Mouse (Mus musculus) CH12.LX (cell line): ENCODE measurements around the gene Cmya5. TPM values are rescaled to one million over a fixed set of nuclear protein-coding genes. Genes with fewer than 3 reads are reported as not detected.

ENCODE experiments used
- DNase-seq: peaks from one replicate; pipeline ENCODE4 v3.0.0-alpha.2; 2013; ENCODE audit errors: extremely low read depth
- H3K27ac ChIP-seq: 2 replicates; pipeline ENCODE4 v1.5.1; 2012; ENCODE audit warnings: low read depth, mild to moderate bottlenecking, control low read depth, moderate library complexity; ENCODE audit not compliant: insufficient read depth
- H3K27me3 ChIP-seq: replicated peaks from 2 replicates; pipeline ENCODE3; 2012; ENCODE audit warnings: inconsistent platforms
- H3K36me3 ChIP-seq, 2 experiments: replicated peaks in 1 of 2; 2 replicates each; pipeline versions ENCODE3 to v1.6.1; 2012; ENCODE audit warnings: inconsistent platforms in 1 of 2, low read length in 1 of 2, mild to moderate bottlenecking in 1 of 2, mixed read lengths in 1 of 2, moderate library complexity in 1 of 2; ENCODE audit not compliant: control insufficient read depth in 1 of 2, insufficient read depth in 1 of 2
- H3K4me1 ChIP-seq, 2 experiments: 2 replicates each; pipeline ENCODE4 v1.6.1; 2012; ENCODE audit warnings: inconsistent platforms in 1 of 2, moderate library complexity in 1 of 2; ENCODE audit not compliant: insufficient read depth in 2 of 2, control insufficient read depth in 1 of 2
- H3K4me2 ChIP-seq: 2 replicates; pipeline ENCODE4 v1.6.1; 2012; ENCODE audit warnings: low read depth, mild to moderate bottlenecking, control low read depth; ENCODE audit not compliant: poor library complexity, insufficient read depth, severe bottlenecking
- H3K4me3 ChIP-seq, 3 experiments: fragments of 150-350 bp in 1 of 3; sonication (generic) in 1 of 3; replicated peaks in 1 of 3; 2 replicates each; pipeline versions ENCODE3 to v1.5.1; 2011 to 2012; ENCODE audit warnings: low read depth in 2 of 3, low read length in 2 of 3, mild to moderate bottlenecking in 2 of 3, moderate library complexity in 2 of 3, control low read depth in 1 of 3, improper control_type of control experiment in 1 of 3, inconsistent platforms in 1 of 3, mixed read lengths in 1 of 3; ENCODE audit not compliant: poor library complexity in 1 of 3
- H3K79me2 ChIP-seq: replicated peaks from 2 replicates; pipeline ENCODE4 v1.6.1; 2012; ENCODE audit warnings: mild to moderate bottlenecking, moderate library complexity; ENCODE audit not compliant: control insufficient read depth, poor library complexity, insufficient read depth, severe bottlenecking; ENCODE audit errors: extremely low read depth
- H3K9ac ChIP-seq: 2 replicates; pipeline ENCODE4 v1.6.1; 2012; ENCODE audit warnings: low read depth, mild to moderate bottlenecking, control low read depth, moderate library complexity; ENCODE audit not compliant: insufficient read depth
- H3K9me3 ChIP-seq: replicated peaks from 2 replicates; pipeline ENCODE3; 2012; ENCODE audit warnings: low read length, inconsistent platforms, mixed read lengths
- CHD1 ChIP-seq: IDR thresholded peaks from 2 replicates; pipeline ENCODE4 v1.6.1; 2012; ENCODE audit warnings: low read depth, low read length, improper control_type of control experiment, inconsistent platforms
- CHD2 ChIP-seq: IDR thresholded peaks from 2 replicates; pipeline ENCODE4 v1.6.1; 2011; ENCODE audit warnings: low read length, improper control_type of control experiment
- EP300 ChIP-seq: IDR thresholded peaks from 2 replicates; pipeline ENCODE4 v1.6.1; 2011; ENCODE audit warnings: low read length, improper control_type of control experiment
- ETS1 ChIP-seq: conservative IDR thresholded peaks from 2 replicates; pipeline ENCODE4 v1.6.1; 2012; ENCODE audit warnings: low read depth, mild to moderate bottlenecking, inconsistent platforms, low read length, improper control_type of control experiment, moderate library complexity
- JUN ChIP-seq: IDR thresholded peaks from 2 replicates; pipeline ENCODE4 v1.6.1; 2011; ENCODE audit warnings: low read depth, mild to moderate bottlenecking, low read length, improper control_type of control experiment, moderate library complexity; ENCODE audit not compliant: insufficient read depth
- JUND ChIP-seq: conservative IDR thresholded peaks from 2 replicates; pipeline ENCODE4 v1.6.1; 2011; ENCODE audit warnings: low read depth, low read length, improper control_type of control experiment
- MAX ChIP-seq: IDR thresholded peaks from 2 replicates; pipeline ENCODE4 v1.6.1; 2011; ENCODE audit warnings: low read length, improper control_type of control experiment
- MEF2A ChIP-seq: IDR thresholded peaks from 2 replicates; pipeline ENCODE4 v1.6.1; 2014; ENCODE audit warnings: low read depth, mild to moderate bottlenecking, inconsistent platforms, low read length, improper control_type of control experiment, borderline replicate concordance
- MYC ChIP-seq: IDR thresholded peaks from 2 replicates; pipeline ENCODE4 v1.6.1; 2011; ENCODE audit warnings: low read depth, mild to moderate bottlenecking, improper control_type of control experiment, low read length
- POLR2AphosphoS2 ChIP-seq: IDR thresholded peaks from 2 replicates; pipeline ENCODE4 v1.6.1; 2011; ENCODE audit warnings: low read depth, low read length, improper control_type of control experiment
- SMC3 ChIP-seq: IDR thresholded peaks from 2 replicates; pipeline ENCODE4 v1.6.1; 2011; ENCODE audit warnings: low read depth, low read length, improper control_type of control experiment
- ZC3H11A ChIP-seq: IDR thresholded peaks from 2 replicates; pipeline ENCODE4 v1.6.1; 2012; ENCODE audit warnings: low read depth, mild to moderate bottlenecking, inconsistent platforms, low read length, improper control_type of control experiment
- ZKSCAN1 ChIP-seq: IDR thresholded peaks from 2 replicates; pipeline ENCODE4 v1.6.1; 2012; ENCODE audit warnings: low read depth, inconsistent platforms, low read length, improper control_type of control experiment, borderline replicate concordance
- ZMIZ1 ChIP-seq: IDR thresholded peaks from 2 replicates; pipeline ENCODE4 v1.6.1; 2012; ENCODE audit warnings: low read depth, mild to moderate bottlenecking, inconsistent platforms, low read length, improper control_type of control experiment
- dilution Hi-C: fragments of 300-500 bp; cut with MboI; formaldehyde crosslinking; loops from 2 replicates; pipeline ENCODE4 v1.14.3; 2020; ENCODE audit warnings: low sequenced_read_pairs; ENCODE audit not compliant: extremely low pct_unique_long_range_greater_than_20kb, extremely low pct_ligation_motif_present
- in situ Hi-C: fragments of 300-500 bp; cut with MboI; formaldehyde crosslinking; loops from 3 replicates; pipeline ENCODE4 v1.14.3; 2019; ENCODE audit warnings: low sequenced_read_pairs, low pct_ligation_motif_present, low pct_unique_long_range_greater_than_20kb, mixed read lengths
- polyA plus RNA-seq: library from polyadenylated mRNA; unstranded; fragments of >175 nt; gene quantifications from 2 replicates; pipeline ENCODE4 v1.2.1, GENCODE M21; 2012; ENCODE audit warnings: low read depth; ENCODE audit not compliant: insufficient read length
- total RNA-seq, 2 experiments: library from RNA; depleted of rRNA; stranded (reverse); fragments of 300-350 nt in 1 of 2; fragments of >200 nt in 1 of 2; gene quantifications; 2 replicates each; pipeline ENCODE4 v1.2.3; 2012 to 2014

Cmya5 gene
- total and polyA plus RNA-seq, 3 experiments, result 0.19 to 0.59 (median 0.34) TPM

- Histone ChIP-seq H3K4me1 (peaks cover 6 to 29% of the 10 kb centered on the region in 2 experiments; a peak in 3 of 4 replicates), H3K36me3 (no peaks in the 10 kb centered on the region), H3K79me2 (no peaks in the 10 kb centered on the region), H3K4me2 (no peak overlapping the region), H3K27me3 (no peaks in the 10 kb centered on the region), H3K4me3 (no peak overlapping the region), H3K9me3 (peaks cover 5% of the 10 kb centered on the region), H3K9ac (no peak overlapping the region), H3K27ac (no peak overlapping the region)
- in situ Hi-C loops, result no loop called here
- dilution Hi-C loops, result no loop called here
- no peak for DNase-seq
- no peak for TF ChIP-seq CHD2
- TF ChIP-seq CHD1, result no peak
- TF ChIP-seq JUN, result no peak
- TF ChIP-seq MAX, result no peak
- TF ChIP-seq ZMIZ1, result no peak
- no peak for TF ChIP-seq JUND
- TF ChIP-seq EP300, result no peak
- TF ChIP-seq MYC, result no peak
- TF ChIP-seq SMC3, result no peak
Observed at GRCm38 (mm10) chr13:93074147-93074641, 70.3 kb downstream of the Cmya5 start.

GRCm38 (mm10) chr13:93073595-93073994 is 70.9 kb downstream of the Cmya5 start:
- Histone ChIP-seq H3K4me3 (no peak overlapping the region), H3K9me3 (peaks cover 5% of the 10 kb centered on the region), H3K36me3 (no peaks in the 10 kb centered on the region), H3K79me2 (no peaks in the 10 kb centered on the region), H3K27ac (no peak overlapping the region), H3K27me3 (no peaks in the 10 kb centered on the region), H3K4me1 (peaks cover 6 to 29% of the 10 kb centered on the region in 2 experiments; a peak in 3 of 4 replicates), H3K9ac (no peak overlapping the region), H3K4me2 (no peak overlapping the region)
- TF ChIP-seq POLR2AphosphoS2 (no peak), ETS1 (no peak), JUND (no peak), ZKSCAN1 (no peak), ZC3H11A (no peak), MEF2A (no peak)
- in situ Hi-C loops, result no loop called here
- dilution Hi-C loops, result no loop called here
- no peak for DNase-seq
